Mouse (Mus musculus): ENCODE data around the gene S100a1. TPM values are rescaled to one million over a fixed set of nuclear protein-coding genes. Genes with fewer than 3 reads are reported as not detected.

The S100a1 gene
- polyA plus RNA-seq, 1 experiment, result 189 TPM

DNA sequence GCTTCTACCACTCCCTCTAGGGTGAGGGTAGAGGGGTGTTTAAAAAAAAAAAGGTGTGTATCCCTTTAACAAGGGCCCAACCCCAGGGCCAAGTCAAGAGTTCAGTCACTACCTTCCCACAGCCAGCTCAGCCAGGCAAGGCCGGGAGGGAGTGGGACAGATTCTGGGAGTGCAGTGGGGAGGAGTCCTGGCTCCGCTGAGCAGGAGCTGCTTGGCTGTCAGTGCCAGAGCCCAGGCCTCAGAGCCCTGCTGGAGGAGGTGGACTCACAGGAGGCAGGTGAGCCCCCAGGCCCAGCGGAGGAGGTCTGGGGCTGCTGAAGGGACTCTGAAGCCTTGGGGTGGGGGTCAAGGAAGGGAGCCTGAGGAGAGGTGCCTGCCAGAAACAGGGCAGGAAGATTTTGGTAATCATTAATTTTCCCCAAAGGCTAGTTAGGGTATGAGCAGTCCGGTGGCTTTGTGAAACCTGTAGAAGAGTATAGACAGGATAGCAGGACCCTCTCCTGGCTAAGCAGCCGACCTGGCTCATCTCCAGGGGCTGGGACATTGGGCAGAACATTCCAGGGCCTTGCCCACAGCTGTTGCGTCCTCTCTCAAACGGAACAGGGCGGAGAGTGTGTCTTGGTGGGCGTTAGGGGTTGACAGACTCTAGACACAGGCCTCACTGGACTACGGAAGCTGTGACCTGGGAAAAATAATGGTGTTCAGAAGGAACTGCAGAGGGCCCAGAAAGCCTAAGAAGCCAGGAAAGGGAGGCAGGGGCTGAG lies 23.1 kb upstream of the S100a1 start, which contains the start of gene S100a16:
S100a16 (plus strand) TSS at position 114 of the 764 bp plus-strand sequence.
- H3K27me3 ChIP-seq (ENCODE audit: control insufficient read depth, insufficient read depth, insufficient read length), result no peaks in the 10 kb centered on the region
- H3K36me3 ChIP-seq (ENCODE audit: control insufficient read depth, insufficient read depth), result no peaks in the 10 kb centered on the region
- peak within 1 kb of the TSS; percentile 67 for H3K4me3 ChIP-seq
- TF ChIP-seq CEBPB (IDR thresholded peaks at IDR 0.05; ENCODE audit: insufficient read depth, poor library complexity, severe bottlenecking) (no peak), REST (IDR thresholded peaks at IDR 0.05; ENCODE audit: insufficient read depth, insufficient read length) (no peak), TCF12 (IDR thresholded peaks at IDR 0.05; ENCODE audit: insufficient read depth, poor library complexity, severe bottlenecking) (peak; percentile 27), POLR2AphosphoS2 (IDR thresholded peaks at IDR 0.05; ENCODE audit: insufficient read length, low read depth) (peak; percentile 66), USF1 (IDR thresholded peaks at IDR 0.05; ENCODE audit: low read depth) (no peak), MYOD1 (IDR thresholded peaks at IDR 0.05; ENCODE audit: control insufficient read depth in 1 of 3, insufficient read length in 2 of 3, low read depth in 2 of 3) (peak; percentile 55 to 90 (median 83)), E2F4 (IDR thresholded peaks at IDR 0.05; ENCODE audit: insufficient read depth) (no peak), MYOG (IDR thresholded peaks at IDR 0.05; ENCODE audit: control insufficient read depth in 1 of 3, insufficient read depth in 1 of 3, insufficient read length in 2 of 3, low read depth in 2 of 3) (peak; percentile 45 to 90 (median 77)), POLR2A (IDR thresholded peaks at IDR 0.05; ENCODE audit: insufficient read length, low read depth) (peak; percentile 76), MAX (IDR thresholded peaks at IDR 0.05; ENCODE audit: low read depth) (no peak)
- peaks cover 22% of the 10 kb centered on the region for H3K79me2 ChIP-seq (ENCODE audit: control insufficient read depth, insufficient read depth)
- peak within 1 kb of the TSS; percentile 5 for H3ac ChIP-seq (ENCODE audit: control insufficient read depth, insufficient read length)
- peak within 1 kb of the TSS; percentile 96 for H3K4me2 ChIP-seq (ENCODE audit: low read depth)

DNA sequence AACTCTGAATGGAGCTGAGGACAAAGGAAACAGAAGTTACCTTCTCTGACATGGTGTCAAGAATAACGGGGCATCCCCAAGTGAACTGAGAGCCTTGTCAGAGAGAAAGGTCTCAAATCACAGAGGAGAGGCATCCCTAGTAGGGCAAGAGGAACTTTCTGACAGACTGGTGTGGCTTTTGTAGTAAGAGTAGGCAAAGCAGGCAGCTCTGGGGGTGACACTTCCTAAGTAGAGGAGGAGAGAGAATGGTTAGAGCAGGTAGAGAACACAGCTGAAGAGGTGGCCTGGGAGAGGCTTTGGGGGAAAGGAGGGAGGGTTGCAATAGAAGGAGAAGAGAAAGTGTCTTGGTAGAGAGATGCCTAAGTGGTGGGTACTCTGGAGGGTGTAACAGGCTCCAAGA lies 21.3 kb upstream of the S100a1 start:
- Histone ChIP-seq H3K79me2 (ENCODE audit: control insufficient read depth, insufficient read depth) (peaks cover 17% of the 10 kb centered on the region), H3ac (ENCODE audit: control insufficient read depth, insufficient read length) (no peak overlapping the region), H3K4me2 (ENCODE audit: low read depth) (no peak overlapping the region), H3K36me3 (ENCODE audit: control insufficient read depth, insufficient read depth) (no peaks in the 10 kb centered on the region), H3K4me3 (no peak overlapping the region), H3K27me3 (ENCODE audit: control insufficient read depth, insufficient read depth, insufficient read length) (no peaks in the 10 kb centered on the region)
- TF ChIP-seq POLR2AphosphoS2 (IDR thresholded peaks at IDR 0.05; ENCODE audit: insufficient read length, low read depth) (no peak), SRF (IDR thresholded peaks at IDR 0.05; ENCODE audit: control insufficient read depth, insufficient read length, low read depth) (no peak), MYOD1 (IDR thresholded peaks at IDR 0.05; ENCODE audit: control insufficient read depth in 1 of 3, insufficient read length in 2 of 3, low read depth in 2 of 3) (no peak), E2F4 (IDR thresholded peaks at IDR 0.05; ENCODE audit: insufficient read depth) (no peak), TCF3 (IDR thresholded peaks at IDR 0.05; ENCODE audit: insufficient read length, low read depth) (no peak), TCF12 (IDR thresholded peaks at IDR 0.05; ENCODE audit: insufficient read depth, poor library complexity, severe bottlenecking) (no peak), MAX (IDR thresholded peaks at IDR 0.05; ENCODE audit: low read depth) (no peak), USF1 (IDR thresholded peaks at IDR 0.05; ENCODE audit: low read depth) (no peak), CEBPB (IDR thresholded peaks at IDR 0.05; ENCODE audit: insufficient read depth, poor library complexity, severe bottlenecking) (no peak), POLR2A (IDR thresholded peaks at IDR 0.05; ENCODE audit: insufficient read length, low read depth) (no peak), MYOG (IDR thresholded peaks at IDR 0.05; ENCODE audit: control insufficient read depth in 1 of 3, insufficient read depth in 1 of 3, insufficient read length in 2 of 3, low read depth in 2 of 3) (no peak), REST (IDR thresholded peaks at IDR 0.05; ENCODE audit: insufficient read depth, insufficient read length) (no peak)

DNA sequence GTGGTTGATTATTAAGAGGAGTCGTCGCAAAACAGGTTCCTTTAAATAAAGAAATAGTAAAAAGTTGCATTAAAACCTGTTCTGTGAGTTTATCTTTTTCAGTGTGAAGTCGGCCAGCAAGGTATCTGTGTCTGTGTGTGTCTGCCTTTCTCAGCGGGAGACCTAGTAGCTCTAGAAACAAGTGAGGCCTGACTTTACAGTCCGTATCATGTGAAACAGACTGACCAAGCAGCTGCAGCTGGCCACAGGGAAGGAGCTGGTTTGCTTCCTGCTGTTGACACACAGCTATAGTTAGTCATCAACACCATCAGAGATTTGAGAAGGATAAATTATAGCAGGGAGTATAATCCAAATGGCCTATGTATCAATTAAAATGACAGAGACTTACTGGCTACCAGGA lies 17.5 kb upstream of the S100a1 start:
- Histone ChIP-seq H3K79me2 (ENCODE audit: control insufficient read depth, insufficient read depth) (no peaks in the 10 kb centered on the region), H3ac (ENCODE audit: control insufficient read depth, insufficient read length) (no peak overlapping the region), H3K4me2 (ENCODE audit: low read depth) (no peak overlapping the region), H3K4me3 (no peak overlapping the region), H3K27me3 (ENCODE audit: control insufficient read depth, insufficient read depth, insufficient read length) (no peaks in the 10 kb centered on the region), H3K36me3 (ENCODE audit: control insufficient read depth, insufficient read depth) (no peaks in the 10 kb centered on the region)
- TF ChIP-seq SRF (IDR thresholded peaks at IDR 0.05; ENCODE audit: control insufficient read depth, insufficient read length, low read depth) (no peak), MAX (IDR thresholded peaks at IDR 0.05; ENCODE audit: low read depth) (no peak), POLR2A (IDR thresholded peaks at IDR 0.05; ENCODE audit: insufficient read length, low read depth) (no peak), USF1 (IDR thresholded peaks at IDR 0.05; ENCODE audit: low read depth) (no peak), MYOD1 (IDR thresholded peaks at IDR 0.05; ENCODE audit: control insufficient read depth in 1 of 3, insufficient read length in 2 of 3, low read depth in 2 of 3) (peak; percentile 16 to 70 (median 63)), TCF3 (IDR thresholded peaks at IDR 0.05; ENCODE audit: insufficient read length, low read depth) (no peak), CEBPB (IDR thresholded peaks at IDR 0.05; ENCODE audit: insufficient read depth, poor library complexity, severe bottlenecking) (no peak), POLR2AphosphoS2 (IDR thresholded peaks at IDR 0.05; ENCODE audit: insufficient read length, low read depth) (no peak), REST (IDR thresholded peaks at IDR 0.05; ENCODE audit: insufficient read depth, insufficient read length) (no peak), E2F4 (IDR thresholded peaks at IDR 0.05; ENCODE audit: insufficient read depth) (no peak), MYOG (IDR thresholded peaks at IDR 0.05; ENCODE audit: control insufficient read depth in 1 of 3, insufficient read depth in 1 of 3, insufficient read length in 2 of 3, low read depth in 2 of 3) (peak in 1 of 3 experiments; percentile 55), TCF12 (IDR thresholded peaks at IDR 0.05; ENCODE audit: insufficient read depth, poor library complexity, severe bottlenecking) (no peak)

DNA sequence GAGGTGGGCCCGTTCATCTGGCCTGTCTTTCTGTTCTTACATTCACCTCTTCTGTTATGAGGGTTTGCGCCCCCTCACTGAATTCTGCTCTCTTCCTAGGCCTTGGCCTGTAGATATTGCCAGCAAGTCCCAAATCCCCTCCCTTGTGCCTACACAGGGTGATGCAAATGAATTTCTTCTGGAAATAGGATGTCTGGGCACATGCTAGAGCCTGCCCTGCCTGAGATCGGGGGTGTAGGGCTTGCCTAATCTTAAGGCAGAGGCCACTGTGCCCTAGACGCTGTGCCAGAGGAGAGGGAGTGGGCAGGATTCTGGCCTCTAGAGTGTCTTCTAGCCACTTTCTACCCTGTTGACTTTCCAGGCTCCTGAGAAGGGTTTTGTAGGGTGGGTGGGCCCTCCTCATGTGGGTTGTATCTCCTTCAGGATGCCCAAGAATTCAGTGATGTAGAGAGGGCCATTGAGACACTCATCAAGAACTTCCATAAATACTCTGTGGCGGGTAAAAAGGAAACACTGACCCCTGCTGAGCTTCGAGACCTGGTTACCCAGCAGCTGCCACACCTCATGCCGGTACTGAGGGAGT lies 13.2 kb upstream of the S100a1 start:
- Histone ChIP-seq H3K79me2 (ENCODE audit: control insufficient read depth, insufficient read depth) (no peaks in the 10 kb centered on the region), H3K4me3 (no peak overlapping the region), H3ac (ENCODE audit: control insufficient read depth, insufficient read length) (no peak overlapping the region), H3K36me3 (ENCODE audit: control insufficient read depth, insufficient read depth) (no peaks in the 10 kb centered on the region), H3K4me2 (ENCODE audit: low read depth) (no peak overlapping the region), H3K27me3 (ENCODE audit: control insufficient read depth, insufficient read depth, insufficient read length) (no peaks in the 10 kb centered on the region)
- TF ChIP-seq POLR2AphosphoS2 (IDR thresholded peaks at IDR 0.05; ENCODE audit: insufficient read length, low read depth) (no peak), E2F4 (IDR thresholded peaks at IDR 0.05; ENCODE audit: insufficient read depth) (no peak), REST (IDR thresholded peaks at IDR 0.05; ENCODE audit: insufficient read depth, insufficient read length) (no peak), MAX (IDR thresholded peaks at IDR 0.05; ENCODE audit: low read depth) (no peak), TCF12 (IDR thresholded peaks at IDR 0.05; ENCODE audit: insufficient read depth, poor library complexity, severe bottlenecking) (no peak), MYOG (IDR thresholded peaks at IDR 0.05; ENCODE audit: control insufficient read depth in 1 of 3, insufficient read depth in 1 of 3, insufficient read length in 2 of 3, low read depth in 2 of 3) (no peak), SRF (IDR thresholded peaks at IDR 0.05; ENCODE audit: control insufficient read depth, insufficient read length, low read depth) (no peak), CEBPB (IDR thresholded peaks at IDR 0.05; ENCODE audit: insufficient read depth, poor library complexity, severe bottlenecking) (no peak), MYOD1 (IDR thresholded peaks at IDR 0.05; ENCODE audit: control insufficient read depth in 1 of 3, insufficient read length in 2 of 3, low read depth in 2 of 3) (no peak), POLR2A (IDR thresholded peaks at IDR 0.05; ENCODE audit: insufficient read length, low read depth) (no peak), TCF3 (IDR thresholded peaks at IDR 0.05; ENCODE audit: insufficient read length, low read depth) (no peak), USF1 (IDR thresholded peaks at IDR 0.05; ENCODE audit: low read depth) (no peak)
